Mouse (Mus musculus) cerebellum, adult 2 months (tissue): ENCODE results near the gene Plb1. TPM values are rescaled to one million over a fixed set of nuclear protein-coding genes. Genes with fewer than 3 reads are reported as not detected.
A peak's percentile ranks its signal among the peaks of the same experiment; 100 is the strongest.

Experiments
- DNase-seq, 2 experiments: peaks; one replicate each; pipeline ENCODE4 v3.0.0; 2021
- H3K27ac ChIP-seq: fragments of 200-500 bp; 2 replicates; pipeline ENCODE4 v1.5.1; 2012; ENCODE audit warnings: low read length, control low read depth, inconsistent platforms; ENCODE audit not compliant: insufficient read depth
- H3K27me3 ChIP-seq: fragments of 200-500 bp; 2 replicates; pipeline ENCODE4 v1.6.1; 2012; ENCODE audit warnings: inconsistent platforms, mild to moderate bottlenecking, low read length, moderate library complexity; ENCODE audit not compliant: control insufficient read depth, insufficient read depth
- H3K4me1 ChIP-seq: fragments of 200-500 bp; 2 replicates; pipeline ENCODE4 v1.6.1; 2011; ENCODE audit warnings: low read length; ENCODE audit not compliant: control insufficient read depth, insufficient read depth
- H3K4me3 ChIP-seq: fragments of 200-500 bp; replicated peaks from 2 replicates; pipeline ENCODE3; 2011; ENCODE audit warnings: mild to moderate bottlenecking, low read depth, low read length, control low read depth; ENCODE audit not compliant: insufficient read depth
- CTCF ChIP-seq: fragments of 200-500 bp; IDR thresholded peaks from 2 replicates; pipeline ENCODE4 v1.5.1; 2011; ENCODE audit warnings: low read depth, mild to moderate bottlenecking, control low read depth, low read length, moderate library complexity, borderline replicate concordance; ENCODE audit not compliant: insufficient read depth
- POLR2A ChIP-seq: fragments of 200-500 bp; IDR thresholded peaks from 2 replicates; pipeline ENCODE4 v1.6.1; 2011; ENCODE audit warnings: low read length, control low read depth, borderline replicate concordance; ENCODE audit not compliant: insufficient read depth
- WGBS: fragments of 180-500 bp; shearing (Covaris S2); methylation state at CpG from one replicate; pipeline ENCODE4 v1.1.7; 2018; 5-methylcytosine and 5-hydroxymethylcytosine counted together
- polyA plus RNA-seq: library from polyadenylated mRNA; depleted of rRNA; stranded (reverse); fragments of >200 nt; gene quantifications from 2 replicates; pipeline ENCODE4 v1.2.3, GENCODE M21; 2012

Gene Plb1
- polyA plus RNA-seq, 1 experiment = 0.52 TPM

GRCm38 (mm10) chr5:32216465-32216864 is 16.0 kb upstream of the Plb1 start:
- no peak overlapping the region for H3K27ac ChIP-seq
- TF ChIP-seq CTCF (no peak), POLR2A (no peak)
- H3K4me3 ChIP-seq = no peak overlapping the region
- no peaks in the 10 kb centered on the region; the same call in 1 of the 2 replicates for H3K27me3 ChIP-seq
- DNase-seq = no peak
- H3K4me1 ChIP-seq = no peaks in the 10 kb centered on the region
- WGBS = 70% methylated on average over 4 of the region's 4 CpGs

GRCm38 (mm10) chr5:32217477-32217876 is 15.0 kb upstream of the Plb1 start:
- Histone ChIP-seq H3K27me3 (no peaks in the 10 kb centered on the region; the same call in 1 of the 2 replicates), H3K27ac (no peak overlapping the region), H3K4me3 (no peak overlapping the region), H3K4me1 (no peaks in the 10 kb centered on the region)
- 81% methylated on average over 8 of the region's 8 CpGs for WGBS
- TF ChIP-seq CTCF = no peak
- TF ChIP-seq POLR2A = no peak
- no peak for DNase-seq

- no peak overlapping the region for H3K27ac ChIP-seq
- peak; percentile 52; the same call in 1 of the 2 replicates for TF ChIP-seq CTCF
- TF ChIP-seq POLR2A = no peak
- H3K27me3 ChIP-seq = no peaks in the 10 kb centered on the region
- 38% methylated on average over 4 of the region's 4 CpGs for WGBS
- no peaks in the 10 kb centered on the region; the same call in 1 of the 2 replicates for H3K4me1 ChIP-seq
- no peak for DNase-seq
- H3K4me3 ChIP-seq = no peak overlapping the region
Observed at GRCm38 (mm10) chr5:32230372-32230771, 2.1 kb upstream of the Plb1 start.

GRCm38 (mm10) chr5:32239337-32239736 is 6.8 kb downstream of the Plb1 start:
- 86% methylated on average over 2 of the region's 2 CpGs for WGBS

GRCm38 (mm10) chr5:32240741-32241140 is 8.2 kb downstream of the Plb1 start:
- no peak overlapping the region for H3K4me3 ChIP-seq
- DNase-seq = no peak
- TF ChIP-seq CTCF (no peak), POLR2A (no peak)
- H3K27me3 ChIP-seq = no peaks in the 10 kb centered on the region
- no peaks in the 10 kb centered on the region for H3K4me1 ChIP-seq
- 41% methylated on average over 2 of the region's 2 CpGs for WGBS
- H3K27ac ChIP-seq = no peak overlapping the region

More at GRCm38 (mm10) chr5:32239337-32239736, 6.8 kb downstream of the Plb1 start:
- no peaks in the 10 kb centered on the region for H3K27me3 ChIP-seq
- no peak overlapping the region for H3K4me3 ChIP-seq
- no peaks in the 10 kb centered on the region for H3K4me1 ChIP-seq
- no peak for DNase-seq
- no peak overlapping the region for H3K27ac ChIP-seq
- TF ChIP-seq POLR2A = no peak
- TF ChIP-seq CTCF = no peak

- Histone ChIP-seq H3K27me3 (no peaks in the 10 kb centered on the region), H3K4me1 (no peaks in the 10 kb centered on the region), H3K27ac (no peak overlapping the region), H3K4me3 (no peak overlapping the region)
- 14% methylated on average over 7 of the region's 7 CpGs for WGBS
- TF ChIP-seq CTCF (no peak), POLR2A (no peak)
- DNase-seq = no peak
Observed at GRCm38 (mm10) chr5:32243286-32243885, 10.9 kb downstream of the Plb1 start.

GRCm38 (mm10) chr5:32245385-32245784 is 12.9 kb downstream of the Plb1 start:
- 45% methylated on average over 3 of the region's 3 CpGs for WGBS
- Histone ChIP-seq H3K4me1 (no peaks in the 10 kb centered on the region), H3K27ac (no peak overlapping the region), H3K27me3 (no peaks in the 10 kb centered on the region), H3K4me3 (no peak overlapping the region)
- TF ChIP-seq CTCF = no peak
- DNase-seq = no peak

- TF ChIP-seq CTCF (no peak), POLR2A (no peak)
- H3K27ac ChIP-seq = no peak overlapping the region
- H3K4me3 ChIP-seq = no peak overlapping the region
- H3K27me3 ChIP-seq = no peaks in the 10 kb centered on the region; the same call in 1 of the 2 replicates
- 38% methylated on average over 5 of the region's 5 CpGs for WGBS
- peaks cover 7% of the 10 kb centered on the region; the same call in 1 of the 2 replicates for H3K4me1 ChIP-seq
- no peak for DNase-seq
Observed at GRCm38 (mm10) chr5:32260751-32261150, 28.2 kb downstream of the Plb1 start.

- H3K27ac ChIP-seq = no peak overlapping the region
- WGBS = 17% methylated on average over 3 of the region's 3 CpGs
- no peak for TF ChIP-seq POLR2A
- TF ChIP-seq CTCF = no peak
- DNase-seq = peak; percentile 20 to 26
- no peak overlapping the region for H3K4me3 ChIP-seq
- H3K27me3 ChIP-seq = no peaks in the 10 kb centered on the region; the same call in 1 of the 2 replicates
- H3K4me1 ChIP-seq = peaks cover 7% of the 10 kb centered on the region; the same call in 1 of the 2 replicates
Observed at GRCm38 (mm10) chr5:32261251-32261650, 28.7 kb downstream of the Plb1 start.
